Mouse (Mus musculus): ENCODE results near the gene Fbxo6.

Fbxo6 gene

GRCm38 (mm10) chr4:148160436-148161390 lies 8.8 kb upstream of the Fbxo6 start, which contains the start of the genes Fbxo44 and Fbxo2:
Gene Fbxo44, minus strand, starts transcription at chr4:148160482.
Gene Fbxo2, plus strand, starts transcription at chr4:148160621.
- DNase-seq (ENCODE audit: low read depth), result no peak

DNA sequence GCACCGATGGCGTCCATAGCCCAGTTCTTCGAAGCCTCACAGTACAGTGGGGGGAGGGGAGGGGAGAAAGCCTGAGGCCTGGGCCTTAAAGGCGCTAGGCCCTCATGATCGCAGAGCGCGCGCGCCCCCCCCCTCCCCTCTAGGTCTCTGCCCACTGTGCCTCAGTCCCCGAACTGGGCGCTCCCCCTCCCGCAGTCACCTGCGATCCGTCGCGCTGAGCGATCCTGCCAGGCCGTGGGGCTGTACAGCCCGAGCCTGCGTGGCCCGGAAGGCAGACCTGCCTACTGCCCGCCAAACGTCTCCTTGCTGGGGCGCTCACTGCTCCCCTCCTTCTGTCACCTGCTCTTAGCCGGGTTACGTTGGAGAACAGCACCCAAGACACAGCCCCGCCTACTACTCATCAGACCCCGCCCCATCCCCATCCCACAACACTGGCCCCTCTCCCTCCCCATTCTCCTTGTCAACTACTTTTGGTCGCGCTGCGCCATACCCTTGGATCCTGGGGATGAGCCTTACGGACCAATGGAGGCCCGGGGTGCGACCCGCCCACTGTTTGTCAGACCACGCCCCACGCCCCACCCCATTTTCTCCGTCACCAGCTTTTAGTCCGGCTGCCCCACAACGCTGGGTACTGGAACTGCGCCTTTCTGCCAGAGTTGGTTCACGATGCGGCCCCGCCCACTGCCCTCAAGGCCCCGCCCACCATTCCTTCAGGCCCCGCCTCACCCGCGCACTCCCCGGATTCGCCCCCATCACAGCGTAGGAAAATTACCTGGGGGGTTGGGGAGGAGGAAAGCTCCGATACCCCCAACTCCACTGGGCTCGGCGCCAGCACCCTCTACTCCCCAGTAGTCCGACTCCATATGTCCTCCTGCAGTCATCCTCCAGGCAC lies 7.8 kb upstream of the Fbxo6 start:
- peak; percentile 81 for DNase-seq (ENCODE audit: low read depth)

DNA sequence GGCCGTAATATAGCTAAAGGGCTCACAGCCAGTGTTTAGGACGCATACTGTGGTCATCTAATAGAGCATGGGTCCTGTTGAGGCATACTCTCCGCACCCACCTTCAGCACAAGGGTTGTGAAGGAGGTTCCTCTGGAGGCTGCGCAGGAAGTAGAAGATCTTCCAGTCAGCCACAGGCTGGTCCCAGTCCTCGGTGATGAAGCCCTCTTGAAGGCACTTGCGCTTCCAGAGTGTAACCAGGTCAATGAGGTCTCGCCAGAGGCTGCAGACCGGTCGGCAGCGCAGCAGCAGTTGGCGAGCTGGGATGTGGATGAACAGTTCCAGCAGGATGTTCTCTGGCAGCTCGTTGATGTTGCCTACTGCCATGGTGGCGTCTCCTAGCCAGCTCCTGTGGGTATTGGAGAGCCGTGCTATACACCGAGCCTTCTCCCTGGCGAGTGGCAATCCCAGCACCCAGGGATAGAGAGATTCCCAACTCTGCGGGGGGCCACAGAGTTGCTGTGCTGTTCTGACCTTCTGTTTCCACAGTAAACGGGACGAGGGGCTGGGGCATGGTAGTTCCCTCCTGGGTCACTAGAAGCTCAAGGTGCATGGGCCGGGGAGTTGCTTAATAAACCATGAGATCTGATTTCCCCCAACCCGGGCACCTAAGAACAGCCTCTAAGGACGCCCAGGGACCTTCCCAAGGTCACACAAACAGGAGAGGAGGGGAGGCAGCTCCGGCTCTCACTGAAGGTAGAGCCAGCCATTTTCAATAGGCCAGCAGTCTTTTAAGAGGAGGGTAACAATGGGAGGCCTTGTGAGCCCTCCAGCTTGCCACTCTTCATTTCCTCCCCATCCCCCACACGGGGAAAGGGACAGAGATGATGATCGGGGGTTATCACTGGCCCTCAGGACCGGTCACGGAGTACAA lies 6.8 kb upstream of the Fbxo6 start:
- DNase-seq (ENCODE audit: low read depth), result no peak

DNA sequence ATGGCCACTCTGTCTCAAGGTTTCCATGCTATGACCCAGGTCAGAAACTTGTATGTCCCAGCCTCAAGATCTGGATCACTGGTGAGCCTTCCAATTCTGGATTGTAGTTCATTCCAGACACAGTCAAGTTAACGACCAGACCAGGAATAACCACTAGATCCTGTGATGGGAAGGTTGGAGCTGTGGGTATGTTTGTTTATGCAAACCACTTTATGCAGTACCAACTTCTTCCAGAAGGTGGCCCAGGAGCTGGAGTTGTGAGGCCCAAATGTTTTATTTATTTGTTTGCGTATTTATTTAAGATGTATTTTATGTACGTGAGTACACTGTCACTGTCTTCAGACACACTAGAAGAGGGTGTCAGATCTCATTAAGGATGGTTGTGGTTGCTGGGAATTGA lies 3.0 kb upstream of the Fbxo6 start:
- no peak for DNase-seq (ENCODE audit: low read depth)

GRCm38 (mm10) chr4:148154006-148154405 lies 2.1 kb upstream of the Fbxo6 start:
- DNase-seq (ENCODE audit: low read depth), result no peak

GRCm38 (mm10) chr4:148152547-148152946 lies 607 bp upstream of the Fbxo6 start:
- DNase-seq (ENCODE audit: low read depth), result no peak

GRCm38 (mm10) chr4:148150953-148151266 lies 1.0 kb downstream of the Fbxo6 start:
- no peak for DNase-seq (ENCODE audit: low read depth)

- DNase-seq (ENCODE audit: low read depth), result no peak
These were observed 1.7 kb downstream of the Fbxo6 start for GRCm38 (mm10) chr4:148150242-148150641.

GRCm38 (mm10) chr4:148149540-148149939 lies 2.4 kb downstream of the Fbxo6 start:
- no peak for DNase-seq (ENCODE audit: low read depth)

- DNase-seq (ENCODE audit: low read depth), result no peak
These were observed 4.2 kb downstream of the Fbxo6 start for GRCm38 (mm10) chr4:148147714-148148113.

DNA sequence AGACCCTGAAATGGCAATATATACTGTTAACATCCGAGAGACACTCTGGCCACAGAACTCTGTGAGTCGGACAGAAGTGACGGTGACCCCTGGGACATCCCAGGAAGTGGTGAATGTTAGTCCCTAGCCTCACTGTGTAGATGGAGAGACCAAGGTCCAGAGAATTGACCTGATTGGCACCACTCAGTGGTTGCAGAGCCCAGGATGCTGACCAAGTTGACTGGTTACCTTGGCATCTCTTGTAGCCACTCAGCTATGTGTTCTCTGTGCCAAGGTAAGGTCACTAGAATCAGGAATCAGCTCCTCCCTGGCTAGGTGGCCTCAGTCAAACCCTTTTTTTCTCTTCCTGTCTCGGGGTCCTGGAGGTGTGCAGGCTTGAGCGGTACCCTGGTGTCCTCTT lies 8.2 kb downstream of the Fbxo6 start:
- DNase-seq (ENCODE audit: low read depth), result no peak

- no peak for DNase-seq (ENCODE audit: low read depth)
These were observed 11.6 kb downstream of the Fbxo6 start for GRCm38 (mm10) chr4:148140098-148141011.

DNA sequence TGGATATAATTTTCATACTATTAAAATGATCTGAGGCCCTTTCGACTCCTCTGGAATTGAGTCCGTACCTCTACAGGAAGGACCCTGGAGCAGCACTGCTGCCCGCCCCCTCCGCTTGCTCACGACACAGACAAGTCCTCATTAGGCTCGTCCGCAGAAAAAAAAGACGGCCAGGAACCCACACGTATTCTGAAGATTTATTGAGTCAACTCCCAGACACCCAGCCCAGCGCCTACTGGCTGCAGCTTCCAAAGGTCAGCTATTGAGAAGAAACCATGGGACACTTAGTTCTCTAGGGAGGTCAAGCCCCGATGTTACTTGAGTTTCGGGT lies 12.2 kb downstream of the Fbxo6 start:
- no peak for DNase-seq (ENCODE audit: low read depth)

DNA sequence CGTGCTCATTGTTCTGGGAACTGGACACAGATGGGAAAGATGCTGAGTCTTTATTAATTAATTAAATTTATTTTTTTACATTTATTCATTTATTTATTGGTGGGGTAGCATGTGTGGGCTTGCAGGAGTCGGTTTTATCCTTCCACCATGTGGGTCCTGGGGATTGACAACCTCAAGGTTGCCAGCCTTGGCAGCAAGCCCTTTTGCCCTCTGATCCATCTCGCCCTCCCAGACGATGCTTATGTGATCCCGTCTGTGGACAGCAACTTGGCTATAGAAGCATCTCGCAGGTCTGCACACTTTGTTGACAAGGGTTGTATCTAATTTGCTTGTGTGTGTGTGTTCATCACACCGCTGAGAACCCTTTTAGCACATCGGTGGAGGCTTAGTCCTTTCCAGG lies 14.4 kb downstream of the Fbxo6 start:
- no peak for DNase-seq (ENCODE audit: low read depth)

GRCm38 (mm10) chr4:148134988-148135387 lies 17.0 kb downstream of the Fbxo6 start:
- DNase-seq (ENCODE audit: low read depth), result no peak

GRCm38 (mm10) chr4:148131497-148132081 lies 20.4 kb downstream of the Fbxo6 start:
- DNase-seq (ENCODE audit: low read depth), result no peak

DNA sequence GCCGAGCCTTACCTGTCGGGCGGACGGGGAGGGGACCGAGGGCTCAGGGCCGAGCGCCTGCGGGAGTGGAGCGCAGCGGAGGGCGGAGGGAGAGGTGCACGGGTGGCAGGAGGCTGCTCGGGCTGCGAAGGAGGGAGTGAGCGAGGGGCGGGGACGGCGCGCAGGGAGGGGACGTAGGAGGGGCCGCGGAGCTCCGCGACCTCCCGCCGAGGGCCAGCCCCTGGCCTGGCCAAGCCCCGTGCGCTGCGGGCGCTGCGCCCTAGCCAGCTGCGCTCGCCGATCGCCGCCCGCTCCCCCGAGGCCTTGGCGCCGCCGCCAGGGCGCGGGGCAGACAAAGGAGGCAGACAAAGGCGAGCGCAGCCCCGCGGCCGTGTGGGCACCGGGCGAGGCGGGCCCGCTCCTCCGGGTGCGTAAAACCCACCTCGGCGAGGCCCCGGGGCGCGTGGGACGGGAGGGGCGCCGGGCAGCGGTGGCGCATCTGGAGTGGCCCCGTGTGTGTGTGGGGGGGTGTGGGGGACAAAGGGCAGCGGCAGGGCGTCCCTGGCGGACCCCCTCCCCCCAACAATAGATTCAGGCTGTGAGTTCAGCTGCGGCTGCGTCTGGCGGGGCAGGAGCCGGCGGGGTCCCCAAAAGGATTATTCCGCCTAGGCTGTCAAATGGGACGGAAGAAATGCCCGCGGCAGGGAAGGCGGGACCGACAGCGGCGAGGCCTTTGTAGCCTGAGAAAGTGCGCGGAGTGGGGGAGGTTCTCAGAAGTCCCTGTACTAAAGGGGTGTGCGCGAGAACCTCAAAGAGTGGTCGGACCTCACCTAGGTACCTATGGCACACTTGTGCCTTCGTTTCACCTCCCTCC lies 21.2 kb downstream of the Fbxo6 start, which contains the start of gene Draxin:
Gene Draxin (minus strand): TSS at position 138 of the 853 bp plus-strand sequence.
- DNase-seq (ENCODE audit: low read depth), result no peak

DNA sequence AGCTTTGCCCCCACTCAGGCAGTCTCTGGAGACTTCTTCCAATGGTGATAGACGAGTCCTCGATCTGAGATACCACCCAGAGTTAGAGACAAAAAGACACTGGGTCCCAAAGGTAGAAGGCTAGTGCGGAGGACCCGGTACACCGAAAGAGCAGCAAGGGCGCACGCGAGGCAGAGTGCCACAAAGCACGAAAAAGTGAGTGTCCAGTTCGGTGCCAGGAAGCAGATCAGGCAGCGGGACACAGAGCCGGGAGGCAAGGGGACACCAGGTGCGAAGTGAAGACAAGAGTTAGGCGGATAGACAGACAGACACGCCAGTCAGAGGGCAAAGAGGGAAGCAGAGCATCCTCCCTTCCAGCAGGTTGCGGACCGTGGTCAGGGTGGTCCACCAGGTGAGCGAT lies 21.8 kb downstream of the Fbxo6 start, which contains the start of gene Mad2l2:
Gene Mad2l2 (plus strand): TSS at position 252 of the 400 bp plus-strand sequence.
- no peak for DNase-seq (ENCODE audit: low read depth)

DNA sequence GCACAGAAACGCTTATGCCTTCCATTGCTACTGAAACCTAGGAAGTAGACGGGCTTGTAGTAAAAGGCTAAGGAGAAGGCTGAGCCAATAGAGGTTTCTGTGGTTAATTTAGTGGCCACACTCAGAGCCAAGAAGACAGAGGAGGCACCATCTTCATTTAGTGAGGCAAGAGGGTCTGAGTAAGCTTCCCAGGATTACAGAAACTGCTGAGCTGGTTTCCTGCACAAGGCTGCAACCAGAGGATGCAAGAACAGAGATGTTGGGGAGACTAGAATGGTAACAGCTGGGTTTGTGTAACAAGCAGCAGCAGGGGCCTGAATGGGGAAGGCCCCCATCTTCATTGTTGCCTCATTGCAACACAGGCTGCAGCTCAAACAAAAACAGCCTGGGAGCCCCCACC lies 23.3 kb downstream of the Fbxo6 start:
- no peak for DNase-seq (ENCODE audit: low read depth)

Data from fibroblast of lung, adult 2 months (primary cell).